Comparison of ENCODE assay signal across 8 mouse cellular contexts in genomic region chr14:24490468-24491265, GRCm38 (mm10). TPM values are rescaled to one million over a fixed set of nuclear protein-coding genes. Genes with fewer than 3 reads are reported as not detected.
DNase-seq lines count a peak whose midpoint lies in the region; ATAC-seq lines count a peak whose summit lies in the region.

No protein-coding gene starts in this region.

- peak; percentile 97 to 99 for DNase-seq in adrenal gland, adult (ENCODE audit: inconsistent age in 2 of 2, low spot score in 1 of 2)
- DNase-seq in embryo, embryonic 10.5 days (ENCODE audit: low spot score) = peak; percentile 97
- DNase-seq in gastrocnemius, postnatal 14 days = peak; percentile 97
- peak; percentile 97 to 99 for DNase-seq in left cerebral cortex, postnatal 10 days (ENCODE audit: extremely low spot score in 1 of 2, low spot score in 2 of 2)
- DNase-seq in right cerebral cortex, postnatal 25 days = peak; percentile 96
- peak; percentile 93 to 97 for DNase-seq in urinary bladder, postnatal 4 days (ENCODE audit: low spot score in 2 of 2)

- intact Hi-C loops in gastrocnemius, postnatal 14 days (cut with DNase I; ENCODE audit: low total_unique reads) = no loop called here
- intact Hi-C loops in left cerebral cortex, postnatal 10 days (cut with DNase I) = no loop called here

- ATAC-seq in inflammation-experienced regulatory T-cells, adult 6 months = peak; percentile 85
- ATAC-seq in megakaryocyte-erythroid progenitor cell, adult 5-6 weeks (replicated peaks; ENCODE audit: low FRiP score, low TSS enrichment, poor library complexity, severe bottlenecking) = peak; percentile 81

RNA-seq across cellular contexts. Expression of gene Rps24, which starts 3.7 kb away (rescaled TPM):
- total RNA-seq in gastrocnemius, postnatal 14 days (2021) = 100 to 1,000 TPM; 883 to 959 TPM
- polyA plus RNA-seq in inflammation-experienced regulatory T-cells, adult 6 months (2017; shearing (Covaris generic)) = 1,000 to 10,000 TPM; 1,562 to 2,670 (median 2,632) TPM
- 100 to 1,000 TPM; 926 to 937 TPM for total RNA-seq in left cerebral cortex, postnatal 10 days (2021)
- 4,905 and 5,243 TPM in 2 replicates for total RNA-seq in megakaryocyte-erythroid progenitor cell, adult 5-6 weeks (2014; fragmentation: Nextera tagmentation)
- total RNA-seq in megakaryocyte-erythroid progenitor cell, adult 5-6 weeks (2017) = 5,044 and 5,586 TPM in 2 replicates

RNA-seq across cellular contexts. Expression of gene Polr3a, which starts 3.8 kb away (rescaled TPM):
- total RNA-seq in gastrocnemius, postnatal 14 days (2021) = 1 to 10 TPM; 7.5 to 8.1 TPM
- 10 to 100 TPM; 10.6 to 22.4 (median 17.4) TPM for polyA plus RNA-seq in inflammation-experienced regulatory T-cells, adult 6 months (2017; shearing (Covaris generic))
- total RNA-seq in left cerebral cortex, postnatal 10 days (2021) = 10 to 100 TPM; 29.2 to 34.8 TPM
- total RNA-seq in megakaryocyte-erythroid progenitor cell, adult 5-6 weeks (2014; fragmentation: Nextera tagmentation) = 46.0 and 47.5 TPM in 2 replicates
- 11.6 and 14.8 TPM in 2 replicates for total RNA-seq in megakaryocyte-erythroid progenitor cell, adult 5-6 weeks (2017)

Comparison
In these comparisons a context has a peak if more than half of its experiments do, and no peak if none do; other contexts are left out.
1. Peak in every context shown above with its lines: DNase-seq and ATAC-seq.
2. RNA of gene Rps24, which starts 3.7 kb away (total RNA-seq): 4,905 to 5,586 TPM in megakaryocyte-erythroid progenitor cell, adult 5-6 weeks; 883 to 959 TPM in gastrocnemius, postnatal 14 days and 926 to 937 TPM in left cerebral cortex, postnatal 10 days; every median in the first group is over 4 times any median in the second.